ENCODE assay signal across 8 mouse cellular contexts in genomic region chr13:37657248-37657647, GRCm38 (mm10).
DNase-seq lines count a peak whose midpoint lies in the region; ATAC-seq lines count a peak whose summit lies in the region.

No protein-coding gene starts in this region.

- H3K9me3 ChIP-seq in forebrain, embryonic 13.5 days (replicated peaks): no peaks in the 10 kb centered on the region
- H3K9me3 ChIP-seq in forebrain, embryonic 12.5 days: no peaks in the 10 kb centered on the region
- no peaks in the 10 kb centered on the region for H3K9me3 ChIP-seq in liver, embryonic 16.5 days (replicated peaks; ENCODE audit: control insufficient read depth, low read length)

- no peaks in the 10 kb centered on the region for H3K4me1 ChIP-seq in forebrain, embryonic 13.5 days
- H3K4me1 ChIP-seq in forebrain, embryonic 12.5 days: no peaks in the 10 kb centered on the region
- H3K4me1 ChIP-seq in liver, embryonic 16.5 days (ENCODE audit: control insufficient read depth, low read depth, low read length): no peaks in the 10 kb centered on the region

- WGBS in forebrain, embryonic 13.5 days: 82% methylated on average over 16 of the region's 16 CpGs
- WGBS in forebrain, embryonic 12.5 days: 87% methylated on average over 16 of the region's 16 CpGs
- 44% methylated on average over 16 of the region's 16 CpGs for WGBS in liver, embryonic 16.5 days (ENCODE audit: insufficient replicate concordance)

- ATAC-seq in forebrain, embryonic 13.5 days: peak; percentile 16; the same call in 1 of the 2 replicates
- ATAC-seq in forebrain, embryonic 12.5 days (ENCODE audit: low FRiP score): no peak
- no peak for ATAC-seq in liver, embryonic 16.5 days (ENCODE audit: low read depth)

- H3K36me3 ChIP-seq in forebrain, embryonic 13.5 days (ENCODE audit: poor library complexity, severe bottlenecking): no peaks in the 10 kb centered on the region
- H3K36me3 ChIP-seq in forebrain, embryonic 12.5 days (replicated peaks): no peaks in the 10 kb centered on the region
- no peaks in the 10 kb centered on the region for H3K36me3 ChIP-seq in liver, embryonic 16.5 days (ENCODE audit: control insufficient read depth, insufficient read depth)

- no peak overlapping the region for H3K4me3 ChIP-seq in forebrain, embryonic 13.5 days
- no peak overlapping the region for H3K4me3 ChIP-seq in forebrain, embryonic 12.5 days (replicated peaks)
- H3K4me3 ChIP-seq in liver, embryonic 16.5 days (ENCODE audit: low read depth, low read length): no peak overlapping the region

- H3K27me3 ChIP-seq in forebrain, embryonic 13.5 days: no peaks in the 10 kb centered on the region
- H3K27me3 ChIP-seq in forebrain, embryonic 12.5 days: no peaks in the 10 kb centered on the region
- H3K27me3 ChIP-seq in liver, embryonic 16.5 days (ENCODE audit: control insufficient read depth, insufficient read depth, low read depth, low read length): no peaks in the 10 kb centered on the region

- no peak overlapping the region for H3K9ac ChIP-seq in forebrain, embryonic 13.5 days
- H3K9ac ChIP-seq in forebrain, embryonic 12.5 days: no peak overlapping the region
- H3K9ac ChIP-seq in liver, embryonic 16.5 days (ENCODE audit: low read depth, low read length): no peak overlapping the region

- H3K4me2 ChIP-seq in forebrain, embryonic 13.5 days: no peak overlapping the region
- H3K4me2 ChIP-seq in forebrain, embryonic 12.5 days: no peak overlapping the region
- H3K4me2 ChIP-seq in liver, embryonic 16.5 days (ENCODE audit: low read depth, low read length): peak overlapping the region; percentile 20; the same call in 1 of the 2 replicates

- H3K27ac ChIP-seq in forebrain, embryonic 13.5 days: no peak overlapping the region
- H3K27ac ChIP-seq in forebrain, embryonic 12.5 days: no peak overlapping the region
- no peak overlapping the region for H3K27ac ChIP-seq in liver, embryonic 16.5 days (ENCODE audit: low read length)

- DNase-seq in adrenal gland, adult 2 months: peak; percentile 78
- peak; percentile 57 to 72 for DNase-seq in gastrocnemius, adult 8-10 months (ENCODE audit: low spot score in 2 of 2)
- DNase-seq in induced T-regulatory cell, adult 2 months (ENCODE audit: low read depth): peak; percentile 53
- DNase-seq in right cerebral cortex, adult 2 months (ENCODE audit: low spot score in 2 of 2): peak; percentile 31 to 33
- DNase-seq in embryo, embryonic 10 days (ENCODE audit: low spot score): no peak
